Mouse (Mus musculus): ENCODE measurements around the gene Cpsf3.

Cpsf3 gene

DNA sequence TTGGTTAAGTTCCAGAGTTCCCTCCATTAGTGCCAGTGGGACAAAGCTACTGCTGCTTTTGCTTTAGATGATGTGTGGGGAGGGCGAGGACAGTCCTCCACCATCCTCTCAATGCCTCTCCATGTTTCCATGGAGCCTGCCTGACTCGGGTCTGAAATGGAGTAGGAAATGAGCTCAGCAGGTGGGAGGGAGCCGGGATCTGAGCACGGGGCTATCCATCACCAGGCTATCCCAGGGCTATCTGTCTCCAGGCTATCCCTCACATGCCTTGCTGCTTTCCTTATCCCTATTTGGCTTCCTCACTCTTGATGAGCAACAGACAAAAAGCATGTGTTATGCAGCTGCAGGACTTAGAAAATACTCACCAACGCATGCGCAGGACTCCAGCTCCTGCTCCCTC lies 46.5 kb downstream of the Cpsf3 start:
- no peak for DNase-seq (ENCODE audit: low read depth, low spot score)

DNA sequence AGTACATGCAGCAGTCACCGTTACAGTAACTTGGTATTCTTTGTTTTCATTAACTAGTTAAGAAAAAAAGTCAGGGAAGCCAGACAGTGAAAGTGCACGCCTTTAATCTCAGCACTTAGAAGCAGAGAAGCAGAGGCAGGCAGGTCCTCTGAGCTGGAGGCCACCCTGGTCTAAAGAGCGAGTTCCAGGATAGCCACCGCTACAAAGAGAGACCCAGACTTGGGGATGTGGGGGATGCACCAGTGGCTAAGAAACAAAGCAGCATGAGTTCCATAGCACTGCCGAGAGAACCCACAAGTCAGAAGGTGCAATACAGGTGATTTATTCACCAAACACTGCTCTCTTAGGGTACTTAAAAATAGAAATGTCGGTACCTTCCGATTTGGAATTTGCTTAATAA lies 47.8 kb downstream of the Cpsf3 start:
- DNase-seq (ENCODE audit: low read depth, low spot score): no peak

- no peak for DNase-seq (ENCODE audit: low read depth, low spot score)
Measured at GRCm38 (mm10) chr12:21333766-21334165, 48.6 kb downstream of the Cpsf3 start.

DNA sequence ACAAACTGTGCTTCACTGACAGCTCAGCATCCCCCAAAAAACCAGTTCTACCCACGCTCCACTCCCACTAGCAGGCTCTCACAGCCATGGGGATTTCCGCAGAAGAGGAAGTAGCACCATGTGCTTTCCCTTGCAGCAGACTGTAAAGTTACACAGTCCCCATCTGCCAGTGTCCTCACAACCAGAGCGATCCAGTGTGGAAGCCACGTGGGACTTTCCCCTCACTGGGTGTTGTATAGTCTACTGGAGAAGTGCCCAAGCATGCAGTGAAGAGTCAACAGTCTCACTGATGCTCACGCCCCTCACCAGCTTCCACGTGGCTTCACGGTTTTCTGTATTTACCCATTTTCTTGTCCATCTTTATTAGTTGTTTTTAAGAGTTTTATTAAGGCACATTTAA lies 50.7 kb downstream of the Cpsf3 start:
- DNase-seq (ENCODE audit: low read depth, low spot score): no peak

DNA sequence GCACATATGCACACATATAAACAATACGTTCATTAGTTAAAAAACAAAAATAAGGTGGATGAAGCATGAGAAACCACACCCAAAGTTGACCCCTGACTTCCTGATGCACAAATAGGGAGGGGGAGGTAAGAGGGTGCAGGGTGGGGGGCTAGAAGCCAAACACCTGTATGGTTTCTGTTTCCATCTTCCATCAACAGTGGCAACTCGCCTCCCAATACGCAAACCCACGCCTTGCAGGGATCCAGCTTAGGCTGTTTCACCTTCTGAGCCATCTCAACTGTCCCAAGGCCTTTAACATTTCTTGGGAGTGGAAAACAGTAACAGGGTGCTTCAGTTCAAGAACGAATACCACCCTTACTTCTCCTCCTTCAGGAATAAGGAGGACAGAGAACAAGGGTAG lies 52.0 kb downstream of the Cpsf3 start:
- DNase-seq (ENCODE audit: low read depth, low spot score): no peak

- no peak for DNase-seq (ENCODE audit: low read depth, low spot score)
Measured at GRCm38 (mm10) chr12:21340674-21341073, 55.5 kb downstream of the Cpsf3 start.

DNA sequence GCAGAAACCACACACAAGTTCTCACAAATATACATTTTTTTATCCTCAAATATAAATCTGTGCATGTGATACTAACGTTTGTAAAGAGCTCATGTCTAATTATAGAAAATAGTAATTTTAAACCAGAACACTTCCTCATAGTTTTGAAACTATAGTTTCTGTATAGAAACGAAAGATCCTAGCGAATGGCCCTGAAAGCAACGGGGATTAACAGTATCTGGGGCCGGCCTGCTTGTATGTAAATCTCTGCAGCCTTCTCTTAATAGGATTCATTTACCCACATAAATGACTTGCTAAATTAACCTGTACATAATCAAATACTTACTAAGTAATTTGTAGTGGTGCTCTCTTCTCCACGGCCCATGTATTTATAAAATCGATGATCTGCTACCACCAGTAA lies 61.8 kb downstream of the Cpsf3 start:
- no peak for DNase-seq (ENCODE audit: low read depth, low spot score)

GRCm38 (mm10) chr12:21350113-21350876 lies 65.1 kb downstream of the Cpsf3 start:
- DNase-seq (ENCODE audit: low read depth, low spot score): no peak

GRCm38 (mm10) chr12:21353681-21354080 lies 68.5 kb downstream of the Cpsf3 start:
- DNase-seq (ENCODE audit: low read depth, low spot score): no peak

GRCm38 (mm10) chr12:21362686-21363085 lies 77.5 kb downstream of the Cpsf3 start:
- no peak for DNase-seq (ENCODE audit: low read depth, low spot score)

- DNase-seq (ENCODE audit: low read depth, low spot score): no peak
Measured at GRCm38 (mm10) chr12:21363195-21363594, 78.0 kb downstream of the Cpsf3 start.

Measured in retina, postnatal 7 days (tissue).